Mouse (Mus musculus): Measurements from ENCODE around the gene Prune1. TPM values are rescaled to one million over a fixed set of nuclear protein-coding genes. Genes with fewer than 3 reads are reported as not detected.
"Not testable (repeated sequence)": the region's sequence is repeated elsewhere in the genome, so short reads cannot be mapped to it uniquely, and the experiment has no call there.

Prune1 gene
- polyA plus RNA-seq, 1 experiment from 2014 or later = 28.4 TPM

DNA sequence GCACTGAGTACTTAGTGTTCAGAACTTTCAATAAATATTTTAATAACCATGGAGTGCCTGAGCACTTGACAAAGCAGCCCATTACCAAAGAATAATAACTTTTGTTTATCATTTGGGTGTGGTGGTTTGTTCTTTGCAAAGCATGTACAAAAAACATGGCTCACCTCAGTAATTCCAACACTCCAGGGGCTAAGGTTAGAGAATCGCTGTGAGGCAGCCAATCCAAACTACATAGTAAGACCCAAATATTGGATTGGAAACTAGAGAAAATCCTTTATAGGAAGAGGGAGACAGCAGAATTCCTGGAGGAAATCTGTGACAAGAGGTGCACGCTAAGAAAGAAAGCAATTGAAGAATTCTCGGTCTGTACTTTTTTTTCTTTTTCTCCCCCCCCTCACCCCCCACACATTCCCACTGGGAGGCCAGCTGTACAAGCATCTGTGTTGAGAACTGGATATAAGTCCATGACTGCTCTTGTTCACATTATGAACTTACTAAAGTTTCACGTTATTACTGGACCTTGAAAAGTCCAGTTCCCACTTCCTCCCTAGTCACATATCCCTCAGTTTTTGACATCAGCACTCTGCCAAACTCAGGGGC is 65.1 kb downstream of the Prune1 start:
- Histone ChIP-seq H3K27me3 (no peaks in the 10 kb centered on the region), H3K4me2 (peak overlapping the region; percentile 71), H3K27ac (peak overlapping the region; percentile 98; the same call in 1 of the 2 replicates), H3K4me3 (peak overlapping the region; percentile 75), H3K9ac (peak overlapping the region; percentile 91), H3K4me1 (peaks cover 19% of the 10 kb centered on the region), H3K9me3 (replicated peaks) (no peaks in the 10 kb centered on the region), H3K36me3 (ENCODE audit: poor library complexity, severe bottlenecking) (peaks cover 58% of the 10 kb centered on the region)
- ATAC-seq = no peak
- WGBS = 17% methylated on average over 4 of the region's 4 CpGs

GRCm38 (mm10) chr3:95213609-95213975 is 68.3 kb downstream of the Prune1 start:
- Histone ChIP-seq H3K27ac (no peak overlapping the region), H3K27me3 (no peaks in the 10 kb centered on the region), H3K9ac (no peak overlapping the region), H3K36me3 (ENCODE audit: poor library complexity, severe bottlenecking) (peaks cover 31% of the 10 kb centered on the region), H3K4me1 (peaks cover 18% of the 10 kb centered on the region), H3K4me3 (no peak overlapping the region), H3K4me2 (no peak overlapping the region), H3K9me3 (replicated peaks) (no peaks in the 10 kb centered on the region)
- no peak for ATAC-seq
- WGBS = 100% methylated on average over 1 of the region's 1 CpGs

DNA sequence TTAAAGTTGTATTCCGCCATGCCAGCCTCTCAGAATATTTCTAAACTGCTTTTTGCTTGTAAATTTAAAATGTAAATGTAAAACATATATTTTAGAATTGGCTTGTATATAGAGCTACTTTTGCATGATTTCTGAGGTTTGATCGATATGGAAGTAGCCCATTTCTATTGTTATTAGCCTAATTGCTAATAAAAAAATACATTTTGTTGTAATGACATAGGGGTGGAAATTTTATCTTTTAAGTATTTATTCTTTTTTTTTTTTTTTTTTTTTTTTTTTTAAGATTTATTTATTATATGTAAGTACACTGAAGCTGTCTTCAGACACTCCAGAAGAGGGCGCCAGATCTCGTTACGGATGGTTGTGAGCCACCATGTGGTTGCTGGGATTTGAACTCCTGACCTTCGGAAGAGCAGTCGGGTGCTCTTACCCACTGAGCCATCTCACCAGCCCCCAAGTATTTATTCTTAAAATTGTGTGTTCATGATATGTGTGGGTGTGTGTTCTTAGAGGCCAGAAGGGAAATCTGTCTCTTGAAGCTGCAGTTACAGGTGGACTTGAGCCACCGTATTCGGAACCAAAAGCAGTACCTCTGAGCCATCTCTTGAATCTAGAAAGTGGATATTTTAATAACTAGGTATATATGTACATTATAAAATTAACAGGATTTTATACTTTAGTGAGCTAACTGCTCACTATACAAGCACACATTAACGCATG is 68.8 kb downstream of the Prune1 start:
- WGBS = 90% methylated on average over 9 of the region's 10 CpGs
- not testable (repeated sequence) for H3K27me3 ChIP-seq; H3K9me3 ChIP-seq (replicated peaks); H3K4me2 ChIP-seq; H3K9ac ChIP-seq; H3K27ac ChIP-seq; ATAC-seq; H3K4me3 ChIP-seq
- H3K4me1 ChIP-seq = peaks cover 12% of the 10 kb centered on the region
- H3K36me3 ChIP-seq (ENCODE audit: poor library complexity, severe bottlenecking) = peaks cover 32% of the 10 kb centered on the region

DNA sequence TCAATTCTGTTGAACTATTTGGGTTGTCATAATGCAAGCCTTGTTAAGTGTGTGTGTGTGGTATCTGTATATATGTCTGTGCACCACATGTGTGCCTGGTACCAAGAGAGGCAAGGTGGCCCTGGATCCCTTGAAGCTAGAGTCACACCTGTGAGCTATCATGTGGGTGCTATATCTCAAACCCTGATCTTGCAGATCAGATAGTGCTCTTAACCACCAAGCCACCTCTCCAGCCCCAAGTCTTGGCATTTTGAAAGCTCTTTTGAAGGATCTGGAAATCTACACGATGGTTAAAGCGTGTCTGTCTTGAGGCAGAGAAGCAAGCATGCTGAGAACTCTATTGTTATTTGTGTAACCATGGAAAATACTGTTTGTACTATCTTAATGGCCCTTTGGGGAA is 71.3 kb downstream of the Prune1 start:
- Histone ChIP-seq H3K4me3 (no peak overlapping the region), H3K27me3 (no peaks in the 10 kb centered on the region), H3K36me3 (ENCODE audit: poor library complexity, severe bottlenecking) (peaks cover 48% of the 10 kb centered on the region), H3K4me2 (no peak overlapping the region), H3K4me1 (no peaks in the 10 kb centered on the region), H3K9me3 (replicated peaks) (no peaks in the 10 kb centered on the region), H3K9ac (no peak overlapping the region), H3K27ac (no peak overlapping the region)
- WGBS = 73% methylated on average over 2 of the region's 2 CpGs
- no peak for ATAC-seq

DNA sequence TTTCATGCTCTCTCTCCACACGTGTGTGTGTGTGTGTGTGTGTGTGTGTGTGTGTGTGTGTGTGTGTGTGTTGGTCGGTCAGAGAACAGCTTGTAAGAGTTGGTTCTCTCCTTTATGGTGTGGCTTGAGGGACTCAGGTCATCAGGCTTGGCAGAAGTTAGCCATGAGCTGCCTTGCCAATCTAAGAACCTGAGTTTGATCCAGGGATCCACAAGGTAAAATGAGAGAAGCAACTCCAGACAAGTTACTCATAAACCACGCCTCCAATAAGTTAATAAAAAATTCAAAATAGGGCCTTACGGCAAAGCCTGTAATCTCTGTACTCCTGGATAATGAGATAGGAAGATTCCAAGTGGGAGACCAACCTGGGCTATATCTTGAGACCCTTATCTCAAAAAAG is 73.6 kb downstream of the Prune1 start:
- ATAC-seq = no peak
- no peaks in the 10 kb centered on the region for H3K27me3 ChIP-seq
- no peak overlapping the region for H3K4me2 ChIP-seq
- peaks cover 54% of the 10 kb centered on the region for H3K36me3 ChIP-seq (ENCODE audit: poor library complexity, severe bottlenecking)
- no peak overlapping the region for H3K4me3 ChIP-seq
- H3K4me1 ChIP-seq = no peaks in the 10 kb centered on the region
- no peaks in the 10 kb centered on the region for H3K9me3 ChIP-seq (replicated peaks)
- H3K27ac ChIP-seq = no peak overlapping the region
- WGBS = 88% methylated on average over 4 of the region's 4 CpGs
- H3K9ac ChIP-seq = no peak overlapping the region

GRCm38 (mm10) chr3:95203880-95204279 is 78.0 kb downstream of the Prune1 start:
- no peaks in the 10 kb centered on the region for H3K4me1 ChIP-seq
- WGBS = 88% methylated on average over 6 of the region's 6 CpGs
- H3K4me2 ChIP-seq = no peak overlapping the region
- H3K27ac ChIP-seq = no peak overlapping the region
- H3K27me3 ChIP-seq = no peaks in the 10 kb centered on the region
- no peak for ATAC-seq
- no peaks in the 10 kb centered on the region for H3K9me3 ChIP-seq (replicated peaks)
- no peak overlapping the region for H3K4me3 ChIP-seq
- peaks cover 90% of the 10 kb centered on the region for H3K36me3 ChIP-seq (ENCODE audit: poor library complexity, severe bottlenecking)
- no peak overlapping the region for H3K9ac ChIP-seq

Other genes starting within 250 kb of the Prune1 start
- gene Psmd4, start 239.5 kb downstream of the Prune1 start, polyA plus RNA-seq (2015; fragmentation: Nextera tagmentation; extraction: Ambion mirVana) = 299 and 311 TPM in 2 replicates
- 20.4 and 20.6 TPM in 2 replicates for gene Pip5k1a, start 175.1 kb downstream of the Prune1 start, polyA plus RNA-seq (2015; fragmentation: Nextera tagmentation; extraction: Ambion mirVana)
- 266 and 271 TPM in 2 replicates for gene Vps72, start 171.1 kb downstream of the Prune1 start, polyA plus RNA-seq (2015; fragmentation: Nextera tagmentation; extraction: Ambion mirVana)
- gene Tmod4, start 157.6 kb downstream of the Prune1 start, polyA plus RNA-seq (2015; fragmentation: Nextera tagmentation; extraction: Ambion mirVana) = 0.72 and 0.81 TPM in 2 replicates
- 99.5 and 106 TPM in 2 replicates for gene Scnm1, start 148.1 kb downstream of the Prune1 start, polyA plus RNA-seq (2015; fragmentation: Nextera tagmentation; extraction: Ambion mirVana)
- gene Lysmd1, start 148.0 kb downstream of the Prune1 start, polyA plus RNA-seq (2015; fragmentation: Nextera tagmentation; extraction: Ambion mirVana) = 29.6 and 30.8 TPM in 2 replicates
- gene Tnfaip8l2, start 139.7 kb downstream of the Prune1 start, polyA plus RNA-seq (2015; fragmentation: Nextera tagmentation; extraction: Ambion mirVana) = 1.1 and 1.2 TPM in 2 replicates
- gene Sema6c, start 121.6 kb downstream of the Prune1 start, polyA plus RNA-seq (2015; fragmentation: Nextera tagmentation; extraction: Ambion mirVana) = 14.1 and 14.6 TPM in 2 replicates
- 7.7 and 8.5 TPM in 2 replicates for gene Gabpb2, start 64.2 kb downstream of the Prune1 start, polyA plus RNA-seq (2015; fragmentation: Nextera tagmentation; extraction: Ambion mirVana)
- 92.3 and 96.3 TPM in 2 replicates for gene Cdc42se1, start 53.3 kb downstream of the Prune1 start, polyA plus RNA-seq (2015; fragmentation: Nextera tagmentation; extraction: Ambion mirVana)
- 174 and 191 TPM in 2 replicates for gene Mllt11, start 49.9 kb downstream of the Prune1 start, polyA plus RNA-seq (2015; fragmentation: Nextera tagmentation; extraction: Ambion mirVana)
- 0.19 and 0.38 TPM in 2 replicates for gene Gm128, start 40.5 kb downstream of the Prune1 start, polyA plus RNA-seq (2015; fragmentation: Nextera tagmentation; extraction: Ambion mirVana)
- gene Bnipl, start 30.9 kb downstream of the Prune1 start, polyA plus RNA-seq (2015; fragmentation: Nextera tagmentation; extraction: Ambion mirVana) = not detected in 2 replicates
- gene Mindy1, start 731 bp downstream of the Prune1 start, polyA plus RNA-seq (2015; fragmentation: Nextera tagmentation; extraction: Ambion mirVana) = 39.6 and 40.0 TPM in 2 replicates
- 0.52 and 1.1 TPM in 2 replicates for gene Anxa9, start 25.1 kb upstream of the Prune1 start, polyA plus RNA-seq (2015; fragmentation: Nextera tagmentation; extraction: Ambion mirVana)
- 98.4 and 103 TPM in 2 replicates for gene Cers2, start 32.7 kb upstream of the Prune1 start, polyA plus RNA-seq (2015; fragmentation: Nextera tagmentation; extraction: Ambion mirVana)
- 45.4 and 51.8 TPM in 2 replicates for gene Setdb1, start 75.1 kb upstream of the Prune1 start, polyA plus RNA-seq (2015; fragmentation: Nextera tagmentation; extraction: Ambion mirVana)
- gene 4930558C23Rik, start 120.8 kb upstream of the Prune1 start, polyA plus RNA-seq (2015; fragmentation: Nextera tagmentation; extraction: Ambion mirVana) = not detected in 2 replicates
- 24.8 and 28.1 TPM in 2 replicates for gene Arnt, start 152.3 kb upstream of the Prune1 start, polyA plus RNA-seq (2015; fragmentation: Nextera tagmentation; extraction: Ambion mirVana)
- 3.2 and 4.3 TPM in 2 replicates for gene Ctsk, start 217.2 kb upstream of the Prune1 start, polyA plus RNA-seq (2015; fragmentation: Nextera tagmentation; extraction: Ambion mirVana)
- gene Ctss, start 244.7 kb upstream of the Prune1 start, polyA plus RNA-seq (2015; fragmentation: Nextera tagmentation; extraction: Ambion mirVana) = 6.5 and 7.6 TPM in 2 replicates

All from forebrain, embryonic 13.5 days (tissue).